Mouse (Mus musculus): Measurements from ENCODE around the gene Hsd3b2. TPM values are rescaled to one million over a fixed set of nuclear protein-coding genes. Genes with fewer than 3 reads are reported as not detected.
"Not testable (repeated sequence)": the region's sequence is repeated elsewhere in the genome, so short reads cannot be mapped to it uniquely, and the experiment has no call there.

Hsd3b2 gene
- 0.08 and 0.17 TPM in 2 replicates for polyA plus RNA-seq (2015; fragmentation: Nextera tagmentation; extraction: Ambion mirVana)

GRCm38 (mm10) chr3:98724376-98724775 is at the start of gene Hsd3b2:
Hsd3b2 (minus strand) TSS chr3:98724543.
- Histone ChIP-seq H3K9me3 (no peaks in the 10 kb centered on the region), H3K27me3 (no peaks in the 10 kb centered on the region), H3K9ac (no peak within 1 kb of the TSS), H3K4me1 (no peaks in the 10 kb centered on the region), H3K36me3 (no peaks in the 10 kb centered on the region), H3K4me3 (no peak within 1 kb of the TSS), H3K4me2 (no peak within 1 kb of the TSS), H3K27ac (no peak within 1 kb of the TSS)
- 78% methylated on average over 1 of the region's 1 CpGs for WGBS
- ATAC-seq (ENCODE audit: insufficient number of reproducible peaks, insufficient read depth, low FRiP score, low TSS enrichment, low read depth) = no peak

GRCm38 (mm10) chr3:98764155-98764554 is 39.8 kb upstream of the Hsd3b2 start:
- no peak overlapping the region for H3K27ac ChIP-seq
- no peak overlapping the region for H3K9ac ChIP-seq
- no peaks in the 10 kb centered on the region for H3K36me3 ChIP-seq
- no peaks in the 10 kb centered on the region for H3K4me1 ChIP-seq
- no peak overlapping the region for H3K4me2 ChIP-seq
- no peak overlapping the region for H3K4me3 ChIP-seq
- no peak for ATAC-seq (ENCODE audit: insufficient number of reproducible peaks, insufficient read depth, low FRiP score, low TSS enrichment, low read depth)
- H3K27me3 ChIP-seq = no peaks in the 10 kb centered on the region
- no peaks in the 10 kb centered on the region for H3K9me3 ChIP-seq

- no peaks in the 10 kb centered on the region for H3K36me3 ChIP-seq
- H3K4me1 ChIP-seq = no peaks in the 10 kb centered on the region
- 81% methylated on average over 3 of the region's 3 CpGs for WGBS
- no peak overlapping the region for H3K27ac ChIP-seq
- no peaks in the 10 kb centered on the region for H3K9me3 ChIP-seq
- no peak for ATAC-seq (ENCODE audit: insufficient number of reproducible peaks, insufficient read depth, low FRiP score, low TSS enrichment, low read depth)
- H3K4me2 ChIP-seq = no peak overlapping the region
- H3K27me3 ChIP-seq = no peaks in the 10 kb centered on the region
- H3K4me3 ChIP-seq = no peak overlapping the region
- H3K9ac ChIP-seq = no peak overlapping the region
These were observed 32.5 kb upstream of the Hsd3b2 start for GRCm38 (mm10) chr3:98756836-98757235.

- Histone ChIP-seq H3K27ac (no peak overlapping the region), H3K9ac (no peak overlapping the region), H3K4me2 (no peak overlapping the region), H3K4me3 (no peak overlapping the region), H3K4me1 (no peaks in the 10 kb centered on the region), H3K36me3 (no peaks in the 10 kb centered on the region), H3K9me3 (no peaks in the 10 kb centered on the region), H3K27me3 (no peaks in the 10 kb centered on the region)
- WGBS = 72% methylated on average over 2 of the region's 2 CpGs
- ATAC-seq (ENCODE audit: insufficient number of reproducible peaks, insufficient read depth, low FRiP score, low TSS enrichment, low read depth) = no peak
These were observed 27.8 kb upstream of the Hsd3b2 start for GRCm38 (mm10) chr3:98752171-98752570.

- not testable (repeated sequence) for H3K27ac ChIP-seq
These were observed 16.7 kb upstream of the Hsd3b2 start for GRCm38 (mm10) chr3:98741043-98741442.

GRCm38 (mm10) chr3:98734340-98734739 is 10.0 kb upstream of the Hsd3b2 start:
- Histone ChIP-seq H3K36me3 (no peaks in the 10 kb centered on the region), H3K27me3 (no peaks in the 10 kb centered on the region), H3K4me3 (no peak overlapping the region), H3K4me1 (no peaks in the 10 kb centered on the region), H3K9me3 (no peaks in the 10 kb centered on the region), H3K9ac (no peak overlapping the region), H3K4me2 (no peak overlapping the region), H3K27ac (no peak overlapping the region)
- no peak for ATAC-seq (ENCODE audit: insufficient number of reproducible peaks, insufficient read depth, low FRiP score, low TSS enrichment, low read depth)
- 52% methylated on average over 4 of the region's 4 CpGs for WGBS

More at GRCm38 (mm10) chr3:98741043-98741442, 16.7 kb upstream of the Hsd3b2 start:
- not testable (repeated sequence) for ATAC-seq (ENCODE audit: insufficient number of reproducible peaks, insufficient read depth, low FRiP score, low TSS enrichment, low read depth); H3K4me2 ChIP-seq; H3K9me3 ChIP-seq; H3K27me3 ChIP-seq; H3K4me3 ChIP-seq; H3K36me3 ChIP-seq; H3K9ac ChIP-seq; H3K4me1 ChIP-seq
- WGBS = 21% methylated on average over 1 of the region's 1 CpGs

- no peak overlapping the region for H3K9ac ChIP-seq
- no peaks in the 10 kb centered on the region for H3K4me1 ChIP-seq
- H3K36me3 ChIP-seq = no peaks in the 10 kb centered on the region
- H3K9me3 ChIP-seq = no peaks in the 10 kb centered on the region
- WGBS = 80% methylated on average over 2 of the region's 2 CpGs
- no peak for ATAC-seq (ENCODE audit: insufficient number of reproducible peaks, insufficient read depth, low FRiP score, low TSS enrichment, low read depth)
- H3K27me3 ChIP-seq = no peaks in the 10 kb centered on the region
- H3K4me3 ChIP-seq = no peak overlapping the region
- H3K4me2 ChIP-seq = no peak overlapping the region
- no peak overlapping the region for H3K27ac ChIP-seq
These were observed 9.4 kb upstream of the Hsd3b2 start for GRCm38 (mm10) chr3:98733724-98734123.

GRCm38 (mm10) chr3:98726281-98726680 is 1.9 kb upstream of the Hsd3b2 start:
- Histone ChIP-seq H3K27ac (no peak overlapping the region), H3K4me1 (no peaks in the 10 kb centered on the region), H3K9me3 (no peaks in the 10 kb centered on the region), H3K27me3 (no peaks in the 10 kb centered on the region), H3K9ac (no peak overlapping the region), H3K36me3 (no peaks in the 10 kb centered on the region), H3K4me3 (no peak overlapping the region), H3K4me2 (no peak overlapping the region)
- no peak for ATAC-seq (ENCODE audit: insufficient number of reproducible peaks, insufficient read depth, low FRiP score, low TSS enrichment, low read depth)
- WGBS = 67% methylated on average over 2 of the region's 2 CpGs

GRCm38 (mm10) chr3:98720740-98721139 is 3.6 kb downstream of the Hsd3b2 start:
- H3K9ac ChIP-seq = no peak overlapping the region
- H3K36me3 ChIP-seq = no peaks in the 10 kb centered on the region
- no peak overlapping the region for H3K27ac ChIP-seq
- H3K27me3 ChIP-seq = no peaks in the 10 kb centered on the region
- ATAC-seq (ENCODE audit: insufficient number of reproducible peaks, insufficient read depth, low FRiP score, low TSS enrichment, low read depth) = no peak
- no peaks in the 10 kb centered on the region for H3K9me3 ChIP-seq
- H3K4me1 ChIP-seq = no peaks in the 10 kb centered on the region
- H3K4me3 ChIP-seq = no peak overlapping the region
- no peak overlapping the region for H3K4me2 ChIP-seq

GRCm38 (mm10) chr3:98682401-98682800 is 41.9 kb downstream of the Hsd3b2 start:
- Histone ChIP-seq H3K9me3 (no peaks in the 10 kb centered on the region), H3K4me3 (no peak overlapping the region), H3K9ac (no peak overlapping the region), H3K27ac (no peak overlapping the region), H3K4me1 (no peaks in the 10 kb centered on the region), H3K27me3 (no peaks in the 10 kb centered on the region), H3K4me2 (no peak overlapping the region), H3K36me3 (no peaks in the 10 kb centered on the region)
- no peak for ATAC-seq (ENCODE audit: insufficient number of reproducible peaks, insufficient read depth, low FRiP score, low TSS enrichment, low read depth)
- WGBS = 66% methylated on average over 1 of the region's 1 CpGs

GRCm38 (mm10) chr3:98680786-98681185 is 43.6 kb downstream of the Hsd3b2 start:
- no peaks in the 10 kb centered on the region for H3K36me3 ChIP-seq
- H3K4me1 ChIP-seq = no peaks in the 10 kb centered on the region
- H3K4me2 ChIP-seq = no peak overlapping the region
- no peak overlapping the region for H3K4me3 ChIP-seq
- H3K9me3 ChIP-seq = no peaks in the 10 kb centered on the region
- no peak overlapping the region for H3K9ac ChIP-seq
- ATAC-seq (ENCODE audit: insufficient number of reproducible peaks, insufficient read depth, low FRiP score, low TSS enrichment, low read depth) = no peak
- no peak overlapping the region for H3K27ac ChIP-seq
- no peaks in the 10 kb centered on the region for H3K27me3 ChIP-seq

Data from embryonic facial prominence, embryonic 13.5 days (tissue).